Mouse (Mus musculus): ENCODE measurements around the gene Dnhd1. TPM values are rescaled to one million over a fixed set of nuclear protein-coding genes. Genes with fewer than 3 reads are reported as not detected.

Gene Dnhd1
- polyA plus RNA-seq, 1 experiment from 2014 or later = 1.8 TPM

Other genes with a start within 250 kb of the Dnhd1 start
- gene Cnga4, start 246.3 kb upstream of the Dnhd1 start, polyA plus RNA-seq (2014; fragmentation: Nextera tagmentation; extraction: Ambion mirVana) = not detected in 2 replicates
- 0.11 and 0.34 TPM in 2 replicates for gene Cckbr, start 225.1 kb upstream of the Dnhd1 start, polyA plus RNA-seq (2014; fragmentation: Nextera tagmentation; extraction: Ambion mirVana)
- 96.0 and 96.7 TPM in 2 replicates for gene Cavin3, start 168.5 kb upstream of the Dnhd1 start, polyA plus RNA-seq (2014; fragmentation: Nextera tagmentation; extraction: Ambion mirVana)
- gene Smpd1, start 96.5 kb upstream of the Dnhd1 start, polyA plus RNA-seq (2014; fragmentation: Nextera tagmentation; extraction: Ambion mirVana) = 36.1 and 37.5 TPM in 2 replicates
- 45.1 and 46.3 TPM in 2 replicates for gene Apbb1, start 69.2 kb upstream of the Dnhd1 start, polyA plus RNA-seq (2014; fragmentation: Nextera tagmentation; extraction: Ambion mirVana)
- 0.46 and 0.65 TPM in 2 replicates for gene Hpx, start 50.7 kb upstream of the Dnhd1 start, polyA plus RNA-seq (2014; fragmentation: Nextera tagmentation; extraction: Ambion mirVana)
- 25.0 and 27.2 TPM in 2 replicates for gene Trim3, start 17.3 kb upstream of the Dnhd1 start, polyA plus RNA-seq (2014; fragmentation: Nextera tagmentation; extraction: Ambion mirVana)
- 213 and 215 TPM in 2 replicates for gene Timm10b, start 10.8 kb upstream of the Dnhd1 start, polyA plus RNA-seq (2014; fragmentation: Nextera tagmentation; extraction: Ambion mirVana)
- gene Arfip2, start 10.4 kb upstream of the Dnhd1 start, polyA plus RNA-seq (2014; fragmentation: Nextera tagmentation; extraction: Ambion mirVana) = 88.4 and 89.7 TPM in 2 replicates
- gene Gm45799, start 10.3 kb upstream of the Dnhd1 start, polyA plus RNA-seq (2014; fragmentation: Nextera tagmentation; extraction: Ambion mirVana) = 35.5 and 48.9 TPM in 2 replicates
- 353 and 396 TPM in 2 replicates for gene Ilk, start 85.8 kb downstream of the Dnhd1 start, polyA plus RNA-seq (2014; fragmentation: Nextera tagmentation; extraction: Ambion mirVana)
- gene Rrp8, start 86.6 kb downstream of the Dnhd1 start, polyA plus RNA-seq (2014; fragmentation: Nextera tagmentation; extraction: Ambion mirVana) = 36.7 and 41.8 TPM in 2 replicates
- gene Taf10, start 93.5 kb downstream of the Dnhd1 start, polyA plus RNA-seq (2014; fragmentation: Nextera tagmentation; extraction: Ambion mirVana) = 163 and 185 TPM in 2 replicates
- gene Tpp1, start 101.4 kb downstream of the Dnhd1 start, polyA plus RNA-seq (2014; fragmentation: Nextera tagmentation; extraction: Ambion mirVana) = 74.1 and 85.8 TPM in 2 replicates
- 17.5 and 18.7 TPM in 2 replicates for gene Dchs1, start 136.8 kb downstream of the Dnhd1 start, polyA plus RNA-seq (2014; fragmentation: Nextera tagmentation; extraction: Ambion mirVana)
- gene Mrpl17, start 160.3 kb downstream of the Dnhd1 start, polyA plus RNA-seq (2014; fragmentation: Nextera tagmentation; extraction: Ambion mirVana) = 379 and 393 TPM in 2 replicates

All from intestine, embryonic 14.5 days (tissue).